Mouse (Mus musculus) MEL (cell line): Measurements from ENCODE around the gene Ccl1. TPM values are rescaled to one million over a fixed set of nuclear protein-coding genes. Genes with fewer than 3 reads are reported as not detected.

Source experiments
- DNase-seq: peaks from one replicate; pipeline ENCODE4 v3.0.0; 2011; ENCODE audit warnings: low read depth, low spot score
- H3K27ac ChIP-seq: 2 replicates; pipeline ENCODE4 v1.5.1; 2012; ENCODE audit warnings: low read depth, mild to moderate bottlenecking, control low read depth, low read length, moderate library complexity; ENCODE audit not compliant: control insufficient read depth
- H3K27me3 ChIP-seq, 2 experiments: fragments of 150-350 bp in 1 of 2; sonication (generic) in 1 of 2; 2 replicates each; pipeline ENCODE4 v1.6.1; 2012; ENCODE audit warnings: low read length in 2 of 2, mild to moderate bottlenecking in 2 of 2, improper control_type of control experiment in 1 of 2, moderate library complexity in 1 of 2; ENCODE audit not compliant: insufficient read depth in 2 of 2, control insufficient read depth in 1 of 2
- H3K36me3 ChIP-seq, 2 experiments: 2 replicates each; pipeline ENCODE4 v1.6.1; 2012 to 2014; ENCODE audit warnings: low read length in 2 of 2, improper control_type of control experiment in 1 of 2, inconsistent platforms in 1 of 2, mild to moderate bottlenecking in 1 of 2; ENCODE audit not compliant: insufficient read depth in 2 of 2, control insufficient read depth in 1 of 2
- H3K4me1 ChIP-seq, 2 experiments: fragments of 150-350 bp in 1 of 2; sonication (generic) in 1 of 2; 2 replicates each; pipeline ENCODE4 v1.6.1; 2012; ENCODE audit warnings: low read length in 2 of 2, improper control_type of control experiment in 1 of 2, mild to moderate bottlenecking in 1 of 2; ENCODE audit not compliant: insufficient read depth in 2 of 2, control insufficient read depth in 1 of 2
- H3K4me3 ChIP-seq, 2 experiments: fragments of 150-350 bp in 1 of 2; sonication (generic) in 1 of 2; 2 replicates each; pipeline ENCODE4 v1.5.1; 2012; ENCODE audit warnings: low read depth in 2 of 2, low read length in 2 of 2, mild to moderate bottlenecking in 2 of 2, moderate library complexity in 2 of 2, control low read depth in 1 of 2, improper control_type of control experiment in 1 of 2; ENCODE audit not compliant: control insufficient read depth in 1 of 2, insufficient read depth in 1 of 2
- H3K79me2 ChIP-seq: 2 replicates; pipeline ENCODE4 v1.6.1; 2012; ENCODE audit warnings: mild to moderate bottlenecking, low read length, moderate library complexity; ENCODE audit not compliant: control insufficient read depth, poor library complexity, insufficient read depth
- H3K9ac ChIP-seq: 2 replicates; pipeline ENCODE4 v1.6.1; 2012; ENCODE audit warnings: low read depth, mild to moderate bottlenecking, control low read depth, low read length, moderate library complexity; ENCODE audit not compliant: control insufficient read depth, poor library complexity, severe bottlenecking
- H3K9me3 ChIP-seq: fragments of 150-350 bp; sonication (generic); replicated peaks from 2 replicates; pipeline ENCODE4 v1.6.1; 2012; ENCODE audit warnings: mild to moderate bottlenecking, low read length, improper control_type of control experiment, moderate library complexity; ENCODE audit not compliant: insufficient read depth
- GATA1 ChIP-seq: IDR thresholded peaks from 2 replicates; pipeline ENCODE4 v1.6.1; 2011; ENCODE audit warnings: low read depth, low read length, improper control_type of control experiment
- HCFC1 ChIP-seq: IDR thresholded peaks from 2 replicates; pipeline ENCODE4 v1.6.1; 2012; ENCODE audit warnings: low read depth, mild to moderate bottlenecking, inconsistent platforms, low read length, improper control_type of control experiment, moderate library complexity
- KAT2A ChIP-seq: conservative IDR thresholded peaks from 2 replicates; pipeline ENCODE4 v1.6.1; 2012; ENCODE audit warnings: low read depth, low read length, improper control_type of control experiment, inconsistent platforms
- MAFK ChIP-seq: IDR thresholded peaks from 2 replicates; pipeline ENCODE4 v1.6.1; 2011; ENCODE audit warnings: low read depth, mild to moderate bottlenecking, low read length, improper control_type of control experiment, borderline replicate concordance
- MAZ ChIP-seq: IDR thresholded peaks from 2 replicates; pipeline ENCODE4 v1.6.1; 2012; ENCODE audit warnings: low read depth, mild to moderate bottlenecking, inconsistent platforms, low read length, improper control_type of control experiment
- MXI1 ChIP-seq: IDR thresholded peaks from 2 replicates; pipeline ENCODE4 v1.6.1; 2011; ENCODE audit warnings: mild to moderate bottlenecking, low read depth, low read length, improper control_type of control experiment
- NELFE ChIP-seq: IDR thresholded peaks from 2 replicates; pipeline ENCODE4 v1.6.1; 2011; ENCODE audit warnings: low read depth, low read length, improper control_type of control experiment
- NRF1 ChIP-seq: IDR thresholded peaks from 2 replicates; pipeline ENCODE4 v1.6.1; 2014; ENCODE audit warnings: low read depth, mild to moderate bottlenecking, inconsistent platforms, low read length, improper control_type of control experiment, moderate library complexity; ENCODE audit not compliant: poor library complexity, insufficient read depth, severe bottlenecking
- POLR2A ChIP-seq, 2 experiments: IDR thresholded peaks; 2 replicates each; pipeline ENCODE4 v1.6.1; 2011 to 2012; ENCODE audit warnings: low read length in 2 of 2, mild to moderate bottlenecking in 2 of 2, control low read depth in 1 of 2, improper control_type of control experiment in 1 of 2, low read depth in 1 of 2, moderate library complexity in 1 of 2; ENCODE audit not compliant: control insufficient read depth in 1 of 2, insufficient read depth in 1 of 2, poor library complexity in 1 of 2
- RCOR1 ChIP-seq: IDR thresholded peaks from 2 replicates; pipeline ENCODE4 v1.6.1; 2012; ENCODE audit warnings: low read depth, mild to moderate bottlenecking, inconsistent platforms, low read length, improper control_type of control experiment
- SIN3A ChIP-seq: IDR thresholded peaks from 2 replicates; pipeline ENCODE4 v1.6.1; 2012; ENCODE audit warnings: low read length, improper control_type of control experiment, inconsistent platforms
- TAL1 ChIP-seq: IDR thresholded peaks from 2 replicates; pipeline ENCODE4 v1.6.1; 2012; ENCODE audit warnings: mild to moderate bottlenecking, inconsistent platforms, low read length, moderate library complexity, mixed read lengths
- TBP ChIP-seq: IDR thresholded peaks from 2 replicates; pipeline ENCODE4 v1.8.0; 2011; ENCODE audit warnings: low read depth, low read length, improper control_type of control experiment
- UBTF ChIP-seq: IDR thresholded peaks from 2 replicates; pipeline ENCODE4 v1.6.1; 2012; ENCODE audit warnings: low read depth, mild to moderate bottlenecking, inconsistent platforms, low read length, improper control_type of control experiment, moderate library complexity, borderline replicate concordance; ENCODE audit not compliant: insufficient read depth
- USF2 ChIP-seq, 2 experiments: IDR thresholded peaks; 2 replicates each; pipeline ENCODE4 v1.6.1; 2011 to 2012; ENCODE audit warnings: improper control_type of control experiment in 2 of 2, low read length in 2 of 2, borderline replicate concordance in 1 of 2, inconsistent platforms in 1 of 2, low read depth in 1 of 2, mild to moderate bottlenecking in 1 of 2; ENCODE audit not compliant: insufficient read depth in 1 of 2
- ZMIZ1 ChIP-seq: IDR thresholded peaks from 2 replicates; pipeline ENCODE4 v1.6.1; 2012; ENCODE audit warnings: low read depth, mild to moderate bottlenecking, inconsistent platforms, low read length, improper control_type of control experiment, moderate library complexity
- ZNF384 ChIP-seq: IDR thresholded peaks from 2 replicates; pipeline ENCODE4 v1.6.1; 2012; ENCODE audit warnings: low read depth, mild to moderate bottlenecking, inconsistent platforms, low read length, improper control_type of control experiment
- polyA plus RNA-seq, 2 experiments: library from polyadenylated mRNA; stranded (reverse) in 1 of 2; unstranded in 1 of 2; fragments of >175 nt in 1 of 2; fragments of >200 nt in 1 of 2; gene quantifications; 2 replicates each; pipeline versions ENCODE4 v1.2.1 to v1.2.4; 2012; ENCODE audit warnings: low replicate concordance in 2 of 2, low read depth in 1 of 2; ENCODE audit not compliant: insufficient read length in 2 of 2, insufficient read depth in 1 of 2, missing spikeins in 1 of 2
- total RNA-seq: library from RNA; depleted of rRNA; stranded (reverse); fragments of 300-350 nt; gene quantifications from 2 replicates; pipeline ENCODE4 v1.2.3, GENCODE M21; 2012; rRNA removed

Ccl1 gene
- total RNA-seq (not detected in 2 replicates), polyA plus RNA-seq (not detected)

DNA sequence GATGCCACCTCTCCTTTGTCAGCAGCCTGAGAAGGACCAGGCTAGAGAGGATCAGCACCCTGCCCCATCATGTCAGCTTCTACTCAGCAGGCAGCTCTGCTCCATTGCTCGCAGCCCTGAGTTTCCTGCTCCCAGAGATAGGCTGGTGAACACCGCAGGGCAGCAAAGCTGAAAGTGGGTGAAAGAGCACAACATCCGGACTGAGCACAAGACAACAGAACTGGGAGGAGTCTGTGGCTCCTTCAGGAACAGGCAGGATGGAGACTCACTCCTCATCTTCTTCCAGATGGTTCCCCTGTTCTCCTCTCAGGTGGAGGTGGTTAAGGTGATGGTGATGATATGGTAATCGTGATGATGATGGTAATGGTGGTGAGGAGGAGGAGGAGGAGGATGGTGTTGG, at the start of gene Ccl1:
Gene Ccl1, minus strand, starts transcription at position 101 of the 400 bp plus-strand sequence.
- TF ChIP-seq GATA1 (no peak), NRF1 (no peak), NELFE (no peak), TBP (no peak), USF2 (IDR thresholded peaks at IDR 0.05; ENCODE audit: borderline replicate concordance in 1 of 2, insufficient read depth in 1 of 2, low read depth in 1 of 2, low read length in 2 of 2) (no peak), TAL1 (no peak), RCOR1 (no peak), MXI1 (no peak), HCFC1 (no peak), MAZ (no peak), ZNF384 (no peak)
- Histone ChIP-seq H3K9ac (no peak within 1 kb of the TSS), H3K4me1 (no peaks in the 10 kb centered on the region), H3K27me3 (no peaks in the 10 kb centered on the region), H3K9me3 (no peaks in the 10 kb centered on the region), H3K4me3 (no peak within 1 kb of the TSS), H3K79me2 (no peaks in the 10 kb centered on the region), H3K36me3 (no peaks in the 10 kb centered on the region), H3K27ac (no peak within 1 kb of the TSS)
- DNase-seq = no peak

GRCm38 (mm10) chr11:82351039-82351438, 45.5 kb upstream of the Ccl1 start:
- H3K79me2 ChIP-seq = no peaks in the 10 kb centered on the region
- H3K4me1 ChIP-seq = no peaks in the 10 kb centered on the region
- no peak overlapping the region for H3K27ac ChIP-seq
- no peak overlapping the region for H3K9ac ChIP-seq
- H3K27me3 ChIP-seq = no peaks in the 10 kb centered on the region
- no peaks in the 10 kb centered on the region for H3K9me3 ChIP-seq
- no peaks in the 10 kb centered on the region for H3K36me3 ChIP-seq
- no peak for DNase-seq
- no peak overlapping the region for H3K4me3 ChIP-seq
- TF ChIP-seq ZMIZ1 (no peak), KAT2A (no peak), POLR2A (IDR thresholded peaks at IDR 0.05; ENCODE audit: control insufficient read depth in 1 of 2, insufficient read depth in 1 of 2, low read depth in 1 of 2, low read length in 2 of 2, poor library complexity in 1 of 2) (no peak), UBTF (no peak), SIN3A (no peak), MAFK (no peak)
